Mouse (Mus musculus) C2C12 (cell line): Measurements from ENCODE around the gene March7.

ENCODE experiments used
- CEBPB ChIP-seq: IDR thresholded peaks from one replicate; pipeline ENCODE4 v1.6.1; 2011; ENCODE audit warnings: low read depth, mild to moderate bottlenecking, control low read depth, moderate library complexity
- CTCF ChIP-seq: IDR thresholded peaks from one replicate; pipeline ENCODE4 v1.5.1; 2011; ENCODE audit not compliant: control insufficient read depth, insufficient read depth, insufficient read length

GRCm38 (mm10) chr2:60173190-60173589, 36.5 kb upstream of the March7 start:
- TF ChIP-seq CTCF (no peak), CEBPB (no peak)
